Mouse (Mus musculus) liver, embryonic 13.5 days (tissue): Measurements from ENCODE around the gene Fgfr2. TPM values are rescaled to one million over a fixed set of nuclear protein-coding genes. Genes with fewer than 3 reads are reported as not detected.
A peak's percentile ranks its signal among the peaks of the same experiment; 100 is the strongest.

Experiments
- ATAC-seq: fragments of 200-750 bp; cut with Nextera tagmentation; 2 replicates; pipeline ENCODE4 v1.8.0; 2017; ENCODE audit warnings: low read depth, mild to moderate bottlenecking, moderate number of reproducible peaks, moderate library complexity
- DNase-seq: peaks from one replicate; pipeline ENCODE4 v3.0.0; 2022
- H3K27ac ChIP-seq: fragments of 300-500 bp; sonication (generic); 2 replicates; pipeline ENCODE4 v1.5.1; 2015; ENCODE audit warnings: moderate library complexity, mild to moderate bottlenecking, inconsistent platforms
- H3K27me3 ChIP-seq: fragments of 300-500 bp; sonication (generic); 2 replicates; pipeline ENCODE4 v1.6.1; 2015; ENCODE audit warnings: mild to moderate bottlenecking, inconsistent platforms
- H3K36me3 ChIP-seq: fragments of 300-500 bp; sonication (generic); 2 replicates; pipeline ENCODE4 v1.6.1; 2015; ENCODE audit warnings: mild to moderate bottlenecking, inconsistent platforms
- H3K4me1 ChIP-seq: fragments of 300-500 bp; sonication (generic); replicated peaks from 2 replicates; pipeline ENCODE4 v1.6.1; 2015; ENCODE audit warnings: inconsistent platforms
- H3K4me2 ChIP-seq: fragments of 300-500 bp; sonication (generic); 2 replicates; pipeline ENCODE4 v1.6.1; 2015; ENCODE audit warnings: inconsistent platforms, mild to moderate bottlenecking, moderate library complexity
- H3K4me3 ChIP-seq: fragments of 300-500 bp; sonication (generic); replicated peaks from 2 replicates; pipeline ENCODE4 v1.5.1; 2015; ENCODE audit warnings: mild to moderate bottlenecking, inconsistent platforms
- H3K9ac ChIP-seq: fragments of 300-500 bp; sonication (generic); 2 replicates; pipeline ENCODE4 v1.6.1; 2015; ENCODE audit warnings: mild to moderate bottlenecking, inconsistent platforms
- H3K9me3 ChIP-seq: fragments of 300-500 bp; sonication (generic); replicated peaks from 2 replicates; pipeline ENCODE4 v1.6.1; 2016; ENCODE audit warnings: inconsistent platforms
- WGBS: fragments of 180-500 bp; shearing (Covaris S2); methylation state at CpG from one replicate; pipeline ENCODE4 v1.1.7; 2015; ENCODE audit not compliant: insufficient replicate concordance; 5-methylcytosine and 5-hydroxymethylcytosine counted together
- polyA plus RNA-seq: library from polyadenylated mRNA; unstranded; fragments of >200 nt; fragmentation: Nextera tagmentation; extraction: Ambion mirVana; gene quantifications from 2 replicates; pipeline ENCODE4 v1.2.1, GENCODE M21; 2015

Gene Fgfr2
- polyA plus RNA-seq, 1 experiment from 2014 or later = 8.9 TPM

- ATAC-seq (peak; percentile 21; the same call in 1 of the 2 replicates), DNase-seq (no peak)
- Histone ChIP-seq H3K27me3 (peaks cover 14% of the 10 kb centered on the region), H3K27ac (peak overlapping the region; percentile 82), H3K9ac (peak overlapping the region; percentile 82), H3K9me3 (no peaks in the 10 kb centered on the region), H3K4me3 (peak overlapping the region; percentile 76), H3K36me3 (no peaks in the 10 kb centered on the region), H3K4me1 (peaks cover 70% of the 10 kb centered on the region), H3K4me2 (peak overlapping the region; percentile 98)
- 4% methylated on average over 23 of the region's 23 CpGs for WGBS
These were observed 311.2 kb downstream of the Fgfr2 start for GRCm38 (mm10) chr7:132811716-132812618.

GRCm38 (mm10) chr7:132810879-132811278 lies 312.3 kb downstream of the Fgfr2 start:
- Histone ChIP-seq H3K4me3 (peak overlapping the region; percentile 76), H3K36me3 (no peaks in the 10 kb centered on the region), H3K4me1 (peaks cover 81% of the 10 kb centered on the region), H3K27me3 (peaks cover 14% of the 10 kb centered on the region), H3K9me3 (no peaks in the 10 kb centered on the region), H3K9ac (peak overlapping the region; percentile 82; the same call in 1 of the 2 replicates), H3K4me2 (peak overlapping the region; percentile 98), H3K27ac (peak overlapping the region; percentile 70; the same call in 1 of the 2 replicates)
- 81% methylated on average over 1 of the region's 1 CpGs for WGBS
- DNase-seq = peak; percentile 79
- ATAC-seq = peak; percentile 75

- H3K27me3 ChIP-seq = peaks cover 14% of the 10 kb centered on the region
- peak overlapping the region; percentile 70 for H3K27ac ChIP-seq
- H3K4me1 ChIP-seq = peaks cover 86% of the 10 kb centered on the region
- 43% methylated on average over 6 of the region's 6 CpGs for WGBS
- H3K4me2 ChIP-seq = no peak overlapping the region
- H3K36me3 ChIP-seq = no peaks in the 10 kb centered on the region
- DNase-seq (no peak), ATAC-seq (no peak)
- H3K9ac ChIP-seq = peak overlapping the region; percentile 44; the same call in 1 of the 2 replicates
- no peaks in the 10 kb centered on the region for H3K9me3 ChIP-seq
- no peak overlapping the region for H3K4me3 ChIP-seq
These were observed 312.8 kb downstream of the Fgfr2 start for GRCm38 (mm10) chr7:132810368-132810767.

- 59% methylated on average over 6 of the region's 6 CpGs for WGBS
- H3K9ac ChIP-seq = peak overlapping the region; percentile 58; the same call in 1 of the 2 replicates
- ATAC-seq = no peak
These were observed 313.4 kb downstream of the Fgfr2 start for GRCm38 (mm10) chr7:132809721-132810120.

GRCm38 (mm10) chr7:132808841-132809682 lies 314.1 kb downstream of the Fgfr2 start:
- H3K4me3 ChIP-seq = no peak overlapping the region
- no peaks in the 10 kb centered on the region for H3K9me3 ChIP-seq
- peak overlapping the region; percentile 81 for H3K27ac ChIP-seq
- H3K4me2 ChIP-seq = peak overlapping the region; percentile 51
- no peak for ATAC-seq
- H3K9ac ChIP-seq = peak overlapping the region; percentile 58
- WGBS = 15% methylated on average over 20 of the region's 20 CpGs
- H3K36me3 ChIP-seq = no peaks in the 10 kb centered on the region
- DNase-seq = no peak
- H3K27me3 ChIP-seq = peaks cover 11% of the 10 kb centered on the region
- peaks cover 97% of the 10 kb centered on the region for H3K4me1 ChIP-seq

More at GRCm38 (mm10) chr7:132809721-132810120, 313.4 kb downstream of the Fgfr2 start:
- no peak for DNase-seq
- H3K4me1 ChIP-seq = peaks cover 93% of the 10 kb centered on the region
- peak overlapping the region; percentile 81 for H3K27ac ChIP-seq
- no peaks in the 10 kb centered on the region for H3K9me3 ChIP-seq
- H3K36me3 ChIP-seq = no peaks in the 10 kb centered on the region
- peak overlapping the region; percentile 51 for H3K4me2 ChIP-seq
- peaks cover 14% of the 10 kb centered on the region for H3K27me3 ChIP-seq
- no peak overlapping the region for H3K4me3 ChIP-seq

- peak overlapping the region; percentile 58; the same call in 1 of the 2 replicates for H3K9ac ChIP-seq
- peak overlapping the region; percentile 81 for H3K27ac ChIP-seq
- peaks cover 2% of the 10 kb centered on the region; the same call in 1 of the 2 replicates for H3K27me3 ChIP-seq
- H3K4me2 ChIP-seq = peak overlapping the region; percentile 51; the same call in 1 of the 2 replicates
- no peaks in the 10 kb centered on the region for H3K36me3 ChIP-seq
- no peak overlapping the region for H3K4me3 ChIP-seq
- DNase-seq (no peak), ATAC-seq (no peak)
- no peaks in the 10 kb centered on the region for H3K9me3 ChIP-seq
- WGBS = 69% methylated on average over 7 of the region's 7 CpGs
- H3K4me1 ChIP-seq = peaks cover 98% of the 10 kb centered on the region
These were observed 314.9 kb downstream of the Fgfr2 start for GRCm38 (mm10) chr7:132808051-132808796.

- H3K4me2 ChIP-seq = no peak overlapping the region
- DNase-seq (no peak), ATAC-seq (no peak)
- no peak overlapping the region for H3K4me3 ChIP-seq
- H3K9me3 ChIP-seq = no peaks in the 10 kb centered on the region
- no peak overlapping the region for H3K9ac ChIP-seq
- 76% methylated on average over 13 of the region's 13 CpGs for WGBS
- H3K27ac ChIP-seq = peak overlapping the region; percentile 81
- peaks cover 99% of the 10 kb centered on the region for H3K4me1 ChIP-seq
- no peaks in the 10 kb centered on the region for H3K27me3 ChIP-seq
- no peaks in the 10 kb centered on the region for H3K36me3 ChIP-seq
These were observed 316.0 kb downstream of the Fgfr2 start for GRCm38 (mm10) chr7:132806926-132807857.

- Histone ChIP-seq H3K9ac (0 out of 2 replicates have a peak overlapping the region, but pooled peaks have one; percentile 49), H3K4me1 (peaks cover 98% of the 10 kb centered on the region), H3K4me2 (no peak overlapping the region), H3K9me3 (no peaks in the 10 kb centered on the region), H3K27ac (peak overlapping the region; percentile 81; the same call in 1 of the 2 replicates), H3K4me3 (no peak overlapping the region), H3K27me3 (no peaks in the 10 kb centered on the region), H3K36me3 (no peaks in the 10 kb centered on the region)
- 76% methylated on average over 5 of the region's 5 CpGs for WGBS
- no peak for DNase-seq
- no peak for ATAC-seq
These were observed 316.9 kb downstream of the Fgfr2 start for GRCm38 (mm10) chr7:132806286-132806685.

GRCm38 (mm10) chr7:132804951-132805350 lies 318.2 kb downstream of the Fgfr2 start:
- WGBS = 21% methylated on average over 5 of the region's 5 CpGs
- DNase-seq (peak; percentile 44), ATAC-seq (peak; percentile 81)
- H3K4me2 ChIP-seq = peak overlapping the region; percentile 46
- H3K36me3 ChIP-seq = no peaks in the 10 kb centered on the region
- H3K27me3 ChIP-seq = no peaks in the 10 kb centered on the region
- peak overlapping the region; percentile 69 for H3K27ac ChIP-seq
- H3K9me3 ChIP-seq = no peaks in the 10 kb centered on the region
- H3K4me1 ChIP-seq = peaks cover 98% of the 10 kb centered on the region
- H3K4me3 ChIP-seq = no peak overlapping the region
- H3K9ac ChIP-seq = peak overlapping the region; percentile 49

- Histone ChIP-seq H3K27ac (peak overlapping the region; percentile 69), H3K4me3 (no peak overlapping the region), H3K27me3 (no peaks in the 10 kb centered on the region), H3K9ac (peak overlapping the region; percentile 49), H3K4me1 (peaks cover 98% of the 10 kb centered on the region), H3K9me3 (no peaks in the 10 kb centered on the region), H3K4me2 (peak overlapping the region; percentile 46), H3K36me3 (no peaks in the 10 kb centered on the region)
- ATAC-seq = no peak
- WGBS = 48% methylated on average over 7 of the region's 7 CpGs
- DNase-seq = no peak
These were observed 318.7 kb downstream of the Fgfr2 start for GRCm38 (mm10) chr7:132804461-132804860.
